Mouse (Mus musculus): ENCODE results near the gene Sec24b.

- no peak for TF ChIP-seq CHD1 (IDR thresholded peaks at IDR 0.05; ENCODE audit: low read depth, low read length)
- no peak for TF ChIP-seq MAZ (IDR thresholded peaks at IDR 0.05; ENCODE audit: low read depth, low read length)
- TF ChIP-seq NELFE (IDR thresholded peaks at IDR 0.05; ENCODE audit: low read depth, low read length): no peak
- TF ChIP-seq JUND (conservative IDR thresholded peaks at IDR 0.05; ENCODE audit: low read depth, low read length): no peak
- TF ChIP-seq TBP (conservative IDR thresholded peaks at IDR 0.05; ENCODE audit: low read depth, low read length): no peak
- TF ChIP-seq TCF12 (IDR thresholded peaks at IDR 0.05; ENCODE audit: low read depth, low read length): no peak
- TF ChIP-seq ETS1 (conservative IDR thresholded peaks at IDR 0.05; ENCODE audit: low read depth, low read length): no peak
- no peak for TF ChIP-seq POLR2A (IDR thresholded peaks at IDR 0.05; ENCODE audit: low read depth, low read length)
- no peak for TF ChIP-seq CTCF (conservative IDR thresholded peaks at IDR 0.05 in 1 of 2, IDR thresholded peaks at IDR 0.05 in 1 of 2; ENCODE audit: low read depth in 2 of 2, low read length in 2 of 2)
- TF ChIP-seq MAFK (IDR thresholded peaks at IDR 0.05; ENCODE audit: insufficient replicate concordance, low read length): no peak
- TF ChIP-seq ZKSCAN1 (IDR thresholded peaks at IDR 0.05; ENCODE audit: borderline replicate concordance, low read depth, low read length): no peak
- TF ChIP-seq ZC3H11A (IDR thresholded peaks at IDR 0.05; ENCODE audit: low read depth, low read length): no peak
- no peak for TF ChIP-seq USF2 (conservative IDR thresholded peaks at IDR 0.05; ENCODE audit: low read depth, low read length)
Measured at GRCm38 (mm10) chr3:129969031-129969430, 92.3 kb downstream of the Sec24b start.
